Mouse (Mus musculus) CH12.LX (cell line): ENCODE data around the gene Gab1. TPM values are rescaled to one million over a fixed set of nuclear protein-coding genes. Genes with fewer than 3 reads are reported as not detected.

Experiments used
- DNase-seq: peaks from one replicate; pipeline ENCODE4 v3.0.0-alpha.2; 2013; ENCODE audit errors: extremely low read depth
- H3K27ac ChIP-seq: 2 replicates; pipeline ENCODE4 v1.5.1; 2012; ENCODE audit warnings: low read depth, mild to moderate bottlenecking, control low read depth, moderate library complexity; ENCODE audit not compliant: insufficient read depth
- H3K27me3 ChIP-seq: replicated peaks from 2 replicates; pipeline ENCODE3; 2012; ENCODE audit warnings: inconsistent platforms
- H3K36me3 ChIP-seq, 2 experiments: replicated peaks in 1 of 2; 2 replicates each; pipeline versions ENCODE3 to v1.6.1; 2012; ENCODE audit warnings: inconsistent platforms in 1 of 2, low read length in 1 of 2, mild to moderate bottlenecking in 1 of 2, mixed read lengths in 1 of 2, moderate library complexity in 1 of 2; ENCODE audit not compliant: control insufficient read depth in 1 of 2, insufficient read depth in 1 of 2
- H3K4me1 ChIP-seq, 2 experiments: 2 replicates each; pipeline ENCODE4 v1.6.1; 2012; ENCODE audit warnings: inconsistent platforms in 1 of 2, moderate library complexity in 1 of 2; ENCODE audit not compliant: insufficient read depth in 2 of 2, control insufficient read depth in 1 of 2
- H3K4me2 ChIP-seq: 2 replicates; pipeline ENCODE4 v1.6.1; 2012; ENCODE audit warnings: low read depth, mild to moderate bottlenecking, control low read depth; ENCODE audit not compliant: poor library complexity, insufficient read depth, severe bottlenecking
- H3K4me3 ChIP-seq, 3 experiments: fragments of 150-350 bp in 1 of 3; sonication (generic) in 1 of 3; replicated peaks in 1 of 3; 2 replicates each; pipeline versions ENCODE3 to v1.5.1; 2011 to 2012; ENCODE audit warnings: low read depth in 2 of 3, low read length in 2 of 3, mild to moderate bottlenecking in 2 of 3, moderate library complexity in 2 of 3, control low read depth in 1 of 3, improper control_type of control experiment in 1 of 3, inconsistent platforms in 1 of 3, mixed read lengths in 1 of 3; ENCODE audit not compliant: poor library complexity in 1 of 3
- H3K79me2 ChIP-seq: replicated peaks from 2 replicates; pipeline ENCODE4 v1.6.1; 2012; ENCODE audit warnings: mild to moderate bottlenecking, moderate library complexity; ENCODE audit not compliant: control insufficient read depth, poor library complexity, insufficient read depth, severe bottlenecking; ENCODE audit errors: extremely low read depth
- H3K9ac ChIP-seq: 2 replicates; pipeline ENCODE4 v1.6.1; 2012; ENCODE audit warnings: low read depth, mild to moderate bottlenecking, control low read depth, moderate library complexity; ENCODE audit not compliant: insufficient read depth
- H3K9me3 ChIP-seq: replicated peaks from 2 replicates; pipeline ENCODE3; 2012; ENCODE audit warnings: low read length, inconsistent platforms, mixed read lengths
- BHLHE40 ChIP-seq: IDR thresholded peaks from 2 replicates; pipeline ENCODE4 v1.6.1; 2011; ENCODE audit warnings: mild to moderate bottlenecking, low read depth, low read length, improper control_type of control experiment
- CHD1 ChIP-seq: IDR thresholded peaks from 2 replicates; pipeline ENCODE4 v1.6.1; 2012; ENCODE audit warnings: low read depth, low read length, improper control_type of control experiment, inconsistent platforms
- CHD2 ChIP-seq: IDR thresholded peaks from 2 replicates; pipeline ENCODE4 v1.6.1; 2011; ENCODE audit warnings: low read length, improper control_type of control experiment
- CTCF ChIP-seq, 2 experiments: IDR thresholded peaks in 1 of 2; conservative IDR thresholded peaks in 1 of 2; 2 replicates each; pipeline ENCODE4 v1.5.1; 2011 to 2012; ENCODE audit warnings: low read depth in 2 of 2, low read length in 2 of 2, improper control_type of control experiment in 1 of 2, inconsistent platforms in 1 of 2, mild to moderate bottlenecking in 1 of 2, moderate library complexity in 1 of 2
- E2F4 ChIP-seq: IDR thresholded peaks from 2 replicates; pipeline ENCODE4 v1.6.1; 2011; ENCODE audit warnings: low read depth, low read length, improper control_type of control experiment; ENCODE audit not compliant: insufficient replicate concordance
- ELF1 ChIP-seq: IDR thresholded peaks from 2 replicates; pipeline ENCODE4 v1.6.1; 2014; ENCODE audit warnings: low read depth, mild to moderate bottlenecking, inconsistent platforms, low read length, improper control_type of control experiment
- ETS1 ChIP-seq: conservative IDR thresholded peaks from 2 replicates; pipeline ENCODE4 v1.6.1; 2012; ENCODE audit warnings: low read depth, mild to moderate bottlenecking, inconsistent platforms, low read length, improper control_type of control experiment, moderate library complexity
- GABPA ChIP-seq: IDR thresholded peaks from 2 replicates; pipeline ENCODE4 v1.6.1; 2012; ENCODE audit warnings: low read depth, low read length, improper control_type of control experiment, inconsistent platforms; ENCODE audit not compliant: insufficient replicate concordance
- HCFC1 ChIP-seq: IDR thresholded peaks from 2 replicates; pipeline ENCODE4 v1.6.1; 2012; ENCODE audit warnings: low read depth, mild to moderate bottlenecking, inconsistent platforms, low read length, improper control_type of control experiment
- IRF4 ChIP-seq: IDR thresholded peaks from 2 replicates; pipeline ENCODE4 v1.6.1; 2014; ENCODE audit warnings: low read depth, mild to moderate bottlenecking, inconsistent platforms, low read length, improper control_type of control experiment
- JUND ChIP-seq: conservative IDR thresholded peaks from 2 replicates; pipeline ENCODE4 v1.6.1; 2011; ENCODE audit warnings: low read depth, low read length, improper control_type of control experiment
- MAFK ChIP-seq: IDR thresholded peaks from 2 replicates; pipeline ENCODE4 v1.6.1; 2011; ENCODE audit warnings: low read length, improper control_type of control experiment; ENCODE audit not compliant: insufficient replicate concordance
- MAX ChIP-seq: IDR thresholded peaks from 2 replicates; pipeline ENCODE4 v1.6.1; 2011; ENCODE audit warnings: low read length, improper control_type of control experiment
- MAZ ChIP-seq: IDR thresholded peaks from 2 replicates; pipeline ENCODE4 v1.6.1; 2012; ENCODE audit warnings: low read depth, mild to moderate bottlenecking, inconsistent platforms, low read length, improper control_type of control experiment, moderate library complexity
- MEF2A ChIP-seq: IDR thresholded peaks from 2 replicates; pipeline ENCODE4 v1.6.1; 2014; ENCODE audit warnings: low read depth, mild to moderate bottlenecking, inconsistent platforms, low read length, improper control_type of control experiment, borderline replicate concordance
- MXI1 ChIP-seq: IDR thresholded peaks from 2 replicates; pipeline ENCODE4 v1.6.1; 2011; ENCODE audit warnings: mild to moderate bottlenecking, low read depth, low read length, improper control_type of control experiment
- MYC ChIP-seq: IDR thresholded peaks from 2 replicates; pipeline ENCODE4 v1.6.1; 2011; ENCODE audit warnings: low read depth, mild to moderate bottlenecking, improper control_type of control experiment, low read length
- NELFE ChIP-seq: IDR thresholded peaks from 2 replicates; pipeline ENCODE4 v1.6.1; 2011; ENCODE audit warnings: low read depth, low read length, improper control_type of control experiment
- PAX5 ChIP-seq: IDR thresholded peaks from 2 replicates; pipeline ENCODE4 v1.6.1; 2012; ENCODE audit warnings: low read length, inconsistent platforms, mixed read lengths
- POLR2A ChIP-seq: IDR thresholded peaks from 2 replicates; pipeline ENCODE4 v1.6.1; 2011; ENCODE audit warnings: low read depth, mild to moderate bottlenecking, improper control_type of control experiment, low read length
- POLR2AphosphoS2 ChIP-seq: IDR thresholded peaks from 2 replicates; pipeline ENCODE4 v1.6.1; 2011; ENCODE audit warnings: low read depth, low read length, improper control_type of control experiment
- RAD21 ChIP-seq: IDR thresholded peaks from 2 replicates; pipeline ENCODE4 v1.6.1; 2011; ENCODE audit warnings: low read depth, mild to moderate bottlenecking, low read length, improper control_type of control experiment, moderate library complexity
- RCOR1 ChIP-seq: conservative IDR thresholded peaks from 2 replicates; pipeline ENCODE4 v1.6.1; 2012; ENCODE audit warnings: low read depth, mild to moderate bottlenecking, inconsistent platforms, low read length, improper control_type of control experiment
- SIN3A ChIP-seq: IDR thresholded peaks from 2 replicates; pipeline ENCODE4 v1.6.1; 2012; ENCODE audit warnings: low read length, improper control_type of control experiment, inconsistent platforms
- SMC3 ChIP-seq: IDR thresholded peaks from 2 replicates; pipeline ENCODE4 v1.6.1; 2011; ENCODE audit warnings: low read depth, low read length, improper control_type of control experiment
- TBP ChIP-seq: conservative IDR thresholded peaks from 2 replicates; pipeline ENCODE4 v1.6.1; 2011; ENCODE audit warnings: low read depth, low read length, improper control_type of control experiment
- TCF12 ChIP-seq: IDR thresholded peaks from 2 replicates; pipeline ENCODE4 v1.6.1; 2014; ENCODE audit warnings: low read depth, mild to moderate bottlenecking, inconsistent platforms, low read length, improper control_type of control experiment
- UBTF ChIP-seq: IDR thresholded peaks from 2 replicates; pipeline ENCODE4 v1.6.1; 2012; ENCODE audit warnings: low read depth, mild to moderate bottlenecking, inconsistent platforms, low read length, improper control_type of control experiment, moderate library complexity
- USF1 ChIP-seq: IDR thresholded peaks from 2 replicates; pipeline ENCODE4 v1.6.1; 2014; ENCODE audit warnings: low read depth, mild to moderate bottlenecking, inconsistent platforms, low read length, improper control_type of control experiment
- USF2 ChIP-seq: conservative IDR thresholded peaks from 2 replicates; pipeline ENCODE4 v1.6.1; 2011; ENCODE audit warnings: low read depth, low read length, improper control_type of control experiment
- ZC3H11A ChIP-seq: IDR thresholded peaks from 2 replicates; pipeline ENCODE4 v1.6.1; 2012; ENCODE audit warnings: low read depth, mild to moderate bottlenecking, inconsistent platforms, low read length, improper control_type of control experiment
- ZMIZ1 ChIP-seq: IDR thresholded peaks from 2 replicates; pipeline ENCODE4 v1.6.1; 2012; ENCODE audit warnings: low read depth, mild to moderate bottlenecking, inconsistent platforms, low read length, improper control_type of control experiment
- dilution Hi-C: fragments of 300-500 bp; cut with MboI; formaldehyde crosslinking; loops from 2 replicates; pipeline ENCODE4 v1.14.3; 2020; ENCODE audit warnings: low sequenced_read_pairs; ENCODE audit not compliant: extremely low pct_unique_long_range_greater_than_20kb, extremely low pct_ligation_motif_present
- in situ Hi-C: fragments of 300-500 bp; cut with MboI; formaldehyde crosslinking; loops from 3 replicates; pipeline ENCODE4 v1.14.3; 2019; ENCODE audit warnings: low sequenced_read_pairs, low pct_ligation_motif_present, low pct_unique_long_range_greater_than_20kb, mixed read lengths
- polyA plus RNA-seq: library from polyadenylated mRNA; unstranded; fragments of >175 nt; gene quantifications from 2 replicates; pipeline ENCODE4 v1.2.1, GENCODE M21; 2012; ENCODE audit warnings: low read depth; ENCODE audit not compliant: insufficient read length
- total RNA-seq, 2 experiments: library from RNA; depleted of rRNA; stranded (reverse); fragments of 300-350 nt in 1 of 2; fragments of >200 nt in 1 of 2; gene quantifications; 2 replicates each; pipeline ENCODE4 v1.2.3; 2012 to 2014

Gene Gab1
- total and polyA plus RNA-seq, 3 experiments: 0.08 TPM; not detected in 2

GRCm38 (mm10) chr8:80817065-80817464, 63.3 kb downstream of the Gab1 start:
- dilution Hi-C loops (no loop called here), in situ Hi-C loops (no loop called here)
- no peak for DNase-seq
- TF ChIP-seq PAX5: no peak
- TF ChIP-seq SIN3A: no peak
- TF ChIP-seq MAX: no peak
- TF ChIP-seq SMC3: peak; percentile 43; the same call in 1 of the 2 replicates
- no peak for TF ChIP-seq ZC3H11A
- TF ChIP-seq CTCF (conservative IDR thresholded peaks at IDR 0.05 in 1 of 2, IDR thresholded peaks at IDR 0.05 in 1 of 2; ENCODE audit: low read depth in 2 of 2, low read length in 2 of 2): peak in 1 of 2 experiments; percentile 42; a peak in 2 of 4 replicates
- no peak for TF ChIP-seq POLR2A
- TF ChIP-seq RCOR1: no peak
- TF ChIP-seq CHD1: no peak
- TF ChIP-seq RAD21: peak; percentile 39
- no peak for TF ChIP-seq TBP
- TF ChIP-seq E2F4: no peak
- no peak for TF ChIP-seq ZMIZ1
- no peak for TF ChIP-seq IRF4
- no peak for TF ChIP-seq TCF12
- no peak for TF ChIP-seq ELF1
- no peak for TF ChIP-seq USF2
- no peak for TF ChIP-seq NELFE
- no peak for TF ChIP-seq GABPA
- no peak for TF ChIP-seq MAZ
- no peak for TF ChIP-seq CHD2
- H3K36me3 ChIP-seq: no peaks in the 10 kb centered on the region
- H3K4me2 ChIP-seq: no peak overlapping the region
- H3K4me1 ChIP-seq: peaks cover 3 to 9% of the 10 kb centered on the region in 2 experiments; a peak in 3 of 4 replicates
- no peak overlapping the region for H3K27ac ChIP-seq
- H3K4me3 ChIP-seq: no peak overlapping the region
- no peaks in the 10 kb centered on the region for H3K27me3 ChIP-seq
- no peaks in the 10 kb centered on the region for H3K79me2 ChIP-seq
- H3K9me3 ChIP-seq: peaks cover 2% of the 10 kb centered on the region
- no peak overlapping the region for H3K9ac ChIP-seq

- DNase-seq: no peak
- Histone ChIP-seq H3K79me2 (no peaks in the 10 kb centered on the region), H3K4me3 (no peak overlapping the region), H3K9ac (no peak overlapping the region), H3K27ac (no peak overlapping the region), H3K4me2 (no peak overlapping the region), H3K27me3 (no peaks in the 10 kb centered on the region), H3K9me3 (peaks cover 2% of the 10 kb centered on the region), H3K36me3 (no peaks in the 10 kb centered on the region), H3K4me1 (peaks cover 3 to 9% of the 10 kb centered on the region in 2 experiments; a peak in 3 of 4 replicates)
- in situ Hi-C loops (no loop called here), dilution Hi-C loops (no loop called here)
- no peak for TF ChIP-seq ELF1
- TF ChIP-seq BHLHE40: no peak
- TF ChIP-seq MYC: no peak
- TF ChIP-seq CTCF (conservative IDR thresholded peaks at IDR 0.05 in 1 of 2, IDR thresholded peaks at IDR 0.05 in 1 of 2; ENCODE audit: low read depth in 2 of 2, low read length in 2 of 2): no peak
- TF ChIP-seq JUND: no peak
- TF ChIP-seq MAFK: no peak
- TF ChIP-seq MEF2A: no peak
- no peak for TF ChIP-seq ZMIZ1
- no peak for TF ChIP-seq MXI1
- TF ChIP-seq MAZ: no peak
- TF ChIP-seq HCFC1: no peak
- TF ChIP-seq POLR2AphosphoS2: no peak
- no peak for TF ChIP-seq USF1
- TF ChIP-seq TCF12: no peak
- TF ChIP-seq ZC3H11A: no peak
- TF ChIP-seq ETS1: no peak
- no peak for TF ChIP-seq UBTF
These were observed 65.1 kb downstream of the Gab1 start for GRCm38 (mm10) chr8:80815179-80815578.
